Mouse (Mus musculus) c-Kit-positive CD71-negative TER-119-negative erythroid progenitor cells, embryonic 14.5 days (primary cell): ENCODE measurements at regions not wholly inside any gene's neighbourhood (a gene's known extent, or its start where the extent isn't known, plus 50 kb on each side); places are given as distances from the start of the nearest gene placed in this dataset.
"Not testable (repeated sequence)": the region's sequence is repeated elsewhere in the genome, so short reads cannot be mapped to it uniquely, and the experiment has no call there.

ENCODE experiments used
- DNase-seq: peaks from one replicate; pipeline ENCODE4 v3.0.0-alpha.2; 2013; ENCODE audit warnings: low read depth

DNA sequence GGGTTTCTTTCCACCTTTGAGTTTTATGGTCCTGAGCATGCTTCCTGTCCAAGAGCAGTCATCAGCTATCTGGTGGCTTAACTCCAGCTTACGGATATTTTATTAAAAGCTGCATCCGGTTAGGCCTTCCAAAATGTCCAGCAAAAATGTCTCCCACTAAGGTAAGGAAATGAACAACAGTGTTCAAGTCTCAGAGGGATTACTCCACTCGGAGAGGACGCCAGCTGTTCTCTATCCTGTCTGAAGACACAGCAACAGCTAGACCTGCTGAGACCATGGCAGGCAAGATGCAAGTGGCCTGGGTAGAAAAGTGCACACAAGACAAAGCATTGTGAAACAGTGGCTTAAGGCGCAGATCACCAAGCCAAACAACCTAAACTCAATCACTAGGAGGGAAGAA lies 479.9 kb downstream of the Tns1 start:
- no peak for DNase-seq

DNA sequence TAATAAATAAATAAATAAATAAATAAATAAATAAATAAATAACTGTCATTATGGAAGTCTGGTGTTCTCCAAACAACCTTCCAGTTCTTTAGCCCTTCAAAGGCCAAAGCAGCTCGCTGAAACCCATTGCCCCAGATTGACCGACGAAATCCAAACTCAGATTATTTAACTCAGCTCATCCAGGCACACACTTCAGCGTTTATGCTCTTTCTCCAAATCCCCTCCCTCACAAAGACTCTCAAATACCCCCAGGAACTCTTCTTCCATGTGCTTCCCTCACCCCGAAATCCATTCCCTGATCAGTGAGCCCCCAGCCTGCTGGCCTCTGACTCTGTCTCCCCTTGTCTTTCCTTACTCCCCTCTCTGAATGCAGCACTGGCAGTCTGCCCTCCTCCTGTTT lies 480.8 kb downstream of the Tns1 start:
- DNase-seq = no peak

DNA sequence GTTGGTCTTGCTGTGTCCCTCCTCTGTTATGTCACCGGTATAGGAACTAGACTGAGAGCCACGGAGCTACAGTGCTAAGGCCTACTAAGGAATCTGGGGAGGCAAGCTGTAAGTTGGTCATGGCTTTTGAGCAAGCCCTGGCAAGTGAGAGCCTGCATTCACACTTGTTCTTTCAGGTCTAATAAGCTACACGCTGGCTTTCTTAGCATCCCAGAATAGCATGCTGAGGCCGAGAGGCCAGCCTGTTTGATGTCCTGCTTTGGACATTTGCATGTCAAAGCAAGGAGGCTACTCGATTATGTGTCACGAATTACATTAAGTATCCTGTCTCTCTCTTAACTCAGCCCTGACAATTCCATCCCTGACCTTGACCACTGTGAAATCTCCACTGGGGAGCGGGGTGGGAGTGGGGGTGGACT lies 481.5 kb downstream of the Tns1 start:
- no peak for DNase-seq

DNA sequence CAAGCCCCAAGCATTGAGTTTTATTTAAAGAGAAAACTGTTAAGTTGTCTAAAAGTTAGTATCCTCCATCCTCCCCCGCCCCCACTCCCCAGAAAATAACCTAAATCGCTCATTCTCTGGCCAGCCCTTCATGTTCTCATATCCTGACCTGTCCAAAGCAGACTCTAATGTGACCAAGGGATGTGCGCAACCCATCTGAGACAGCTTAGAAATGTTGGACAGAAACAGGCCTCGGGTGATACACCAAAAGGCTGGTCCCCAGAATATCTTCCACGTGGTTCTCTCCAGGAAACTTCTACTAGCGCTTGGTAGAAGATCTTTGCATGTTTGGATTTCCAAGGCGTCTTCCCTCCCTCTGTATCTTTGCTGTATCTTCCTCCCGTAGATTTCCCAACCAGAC lies 482.8 kb downstream of the Tns1 start:
- no peak for DNase-seq

DNA sequence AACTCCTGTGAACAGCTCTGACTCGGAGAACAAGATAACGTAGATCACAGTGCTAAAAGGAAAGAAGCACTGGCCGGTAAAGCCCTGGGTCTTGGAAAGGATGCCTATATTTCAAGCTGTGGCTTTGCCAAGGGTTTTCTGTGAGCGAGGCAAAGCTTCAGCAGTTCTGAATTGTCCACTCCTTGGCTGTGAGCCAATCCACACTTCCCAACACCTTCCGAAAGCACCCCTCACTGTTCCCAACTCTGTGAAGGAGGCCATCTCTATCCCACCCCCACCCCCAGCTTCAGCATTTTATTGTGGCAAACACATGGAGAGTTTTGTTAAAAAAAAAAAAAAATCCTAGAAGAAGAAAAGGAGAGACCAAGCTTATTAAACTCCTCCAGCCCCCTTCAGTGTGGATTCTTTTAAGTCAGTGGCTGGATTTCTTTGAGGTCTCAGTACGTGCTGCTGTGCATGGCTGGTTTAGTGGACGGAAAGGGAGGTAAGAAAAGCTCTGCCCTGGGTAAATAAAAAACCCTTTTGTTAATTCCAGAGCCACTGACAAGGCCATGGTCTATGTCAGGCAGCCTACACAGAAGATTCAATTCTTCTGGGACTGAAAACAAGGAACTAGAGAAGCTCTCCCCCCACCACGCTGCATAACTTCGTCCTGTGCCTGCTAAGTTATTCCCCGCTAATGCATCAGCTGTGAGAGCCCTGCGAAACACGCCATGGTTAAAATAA lies 483.4 kb downstream of the Tns1 start:
- no peak for DNase-seq

DNA sequence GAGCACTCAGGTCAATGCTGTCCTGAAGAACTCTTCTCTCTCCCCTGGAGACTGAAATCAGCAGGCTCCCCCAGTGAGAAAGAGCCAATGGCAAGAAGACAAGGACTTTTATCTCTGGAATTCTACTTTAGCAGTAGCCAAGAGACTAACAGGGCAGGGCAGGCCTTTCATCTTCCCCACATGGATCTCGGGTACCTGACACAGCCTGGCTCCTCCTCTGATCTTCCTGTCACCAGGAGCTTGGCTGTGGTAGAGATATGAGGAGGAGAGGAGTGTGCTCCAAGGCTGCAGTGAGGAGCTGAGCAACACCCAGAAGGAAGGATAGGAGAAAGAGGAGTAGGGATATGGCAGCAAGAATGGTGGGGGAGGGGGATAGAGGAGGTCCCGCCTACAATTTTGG lies 488.5 kb downstream of the Tns1 start:
- no peak for DNase-seq

DNA sequence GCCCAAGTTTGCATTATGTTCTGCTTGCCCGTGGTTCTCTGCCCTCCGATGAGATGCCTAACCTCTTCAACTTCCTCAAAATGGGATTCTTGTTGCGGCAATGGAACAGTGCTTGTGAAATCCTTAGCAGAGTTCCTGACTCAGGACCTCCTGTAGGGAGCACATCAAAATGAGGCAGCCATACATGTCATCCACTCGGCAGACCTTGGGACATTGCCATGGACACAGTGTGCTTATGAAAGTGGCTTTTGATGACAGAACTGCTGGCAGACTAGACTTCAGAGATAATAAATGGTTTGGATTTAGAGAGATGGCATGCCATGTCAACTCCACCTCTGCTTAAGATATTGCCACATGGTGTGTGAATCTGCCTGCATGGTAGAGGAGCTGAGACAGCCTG lies 489.4 kb downstream of the Tns1 start:
- DNase-seq = no peak

DNA sequence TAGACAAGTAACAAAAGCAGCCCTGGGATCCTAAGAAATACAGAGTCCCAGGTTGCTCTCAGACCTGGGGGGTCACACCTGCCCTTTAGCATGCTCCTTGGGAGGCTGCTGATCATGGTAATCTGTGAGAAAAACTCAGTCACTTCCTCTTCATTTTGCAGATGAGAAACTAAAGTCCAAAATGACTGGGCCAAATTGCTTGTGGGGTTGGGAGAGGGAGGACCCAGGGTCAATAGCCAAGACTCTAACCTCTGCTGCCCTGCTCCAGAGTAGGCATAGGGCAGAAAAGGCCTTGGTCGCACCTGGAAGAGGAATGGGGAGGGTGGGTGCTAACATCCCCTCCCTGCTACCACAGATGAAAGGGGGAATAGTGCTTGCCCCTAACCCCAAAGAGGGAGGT lies 491.2 kb downstream of the Tns1 start:
- no peak for DNase-seq

DNA sequence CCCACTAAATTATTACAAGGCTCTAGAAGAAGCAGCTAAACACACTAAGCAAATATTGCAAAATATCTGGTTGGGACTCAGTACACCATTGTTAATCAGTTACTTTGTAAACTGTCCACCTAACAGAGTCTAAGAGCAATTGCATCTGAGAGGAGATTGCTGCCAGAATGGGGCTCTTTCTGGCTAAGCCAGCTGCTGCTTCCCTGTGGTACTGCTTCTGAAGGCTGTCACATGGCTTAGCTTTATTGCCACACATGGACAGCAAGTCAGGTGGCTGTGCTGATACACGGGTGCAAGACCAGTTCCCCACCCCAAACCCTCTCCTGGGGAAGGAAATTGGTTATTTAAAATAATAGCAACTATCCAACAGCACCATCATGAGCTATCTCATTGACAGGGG lies 493.9 kb downstream of the Tns1 start:
- no peak for DNase-seq

DNA sequence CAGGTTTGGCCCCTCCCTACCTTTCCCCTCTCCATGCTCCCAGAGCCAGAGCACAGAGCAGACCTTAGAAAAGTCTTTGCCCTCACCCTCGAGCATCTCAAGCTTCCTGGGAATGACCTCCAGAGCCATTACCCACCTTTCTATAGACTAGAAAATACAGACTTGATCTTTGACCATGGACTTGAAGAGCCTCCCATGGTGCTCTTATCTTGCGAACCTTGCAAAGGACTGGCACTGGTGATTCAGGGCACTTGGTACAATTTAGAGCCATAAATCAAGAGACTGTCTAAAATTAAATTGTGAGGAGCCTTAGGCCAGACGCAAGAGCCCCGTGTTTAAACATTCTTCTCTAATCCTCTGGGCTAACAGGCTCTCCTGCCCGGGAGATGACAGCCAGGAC lies 498.9 kb downstream of the Tns1 start:
- no peak for DNase-seq

DNA sequence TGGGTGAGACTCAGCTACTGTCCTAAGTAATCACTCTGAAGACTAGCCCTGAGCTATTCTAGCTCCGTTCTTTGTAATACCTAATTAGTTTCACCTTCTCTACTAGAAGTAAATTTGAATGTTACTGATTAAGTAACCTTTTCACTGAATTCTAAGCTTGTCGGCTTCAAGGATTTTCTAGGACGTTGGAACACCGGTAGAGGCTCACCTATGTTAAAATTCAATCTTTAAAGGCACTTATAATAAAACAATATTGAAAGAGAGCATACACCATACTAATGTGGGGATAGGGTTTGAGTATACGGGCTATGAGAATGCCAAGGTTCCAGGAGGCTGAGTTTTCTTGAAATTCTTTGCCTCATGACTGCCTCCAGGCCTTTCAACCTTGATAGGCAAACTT lies 503.1 kb downstream of the Tns1 start:
- not testable (repeated sequence) for DNase-seq

DNA sequence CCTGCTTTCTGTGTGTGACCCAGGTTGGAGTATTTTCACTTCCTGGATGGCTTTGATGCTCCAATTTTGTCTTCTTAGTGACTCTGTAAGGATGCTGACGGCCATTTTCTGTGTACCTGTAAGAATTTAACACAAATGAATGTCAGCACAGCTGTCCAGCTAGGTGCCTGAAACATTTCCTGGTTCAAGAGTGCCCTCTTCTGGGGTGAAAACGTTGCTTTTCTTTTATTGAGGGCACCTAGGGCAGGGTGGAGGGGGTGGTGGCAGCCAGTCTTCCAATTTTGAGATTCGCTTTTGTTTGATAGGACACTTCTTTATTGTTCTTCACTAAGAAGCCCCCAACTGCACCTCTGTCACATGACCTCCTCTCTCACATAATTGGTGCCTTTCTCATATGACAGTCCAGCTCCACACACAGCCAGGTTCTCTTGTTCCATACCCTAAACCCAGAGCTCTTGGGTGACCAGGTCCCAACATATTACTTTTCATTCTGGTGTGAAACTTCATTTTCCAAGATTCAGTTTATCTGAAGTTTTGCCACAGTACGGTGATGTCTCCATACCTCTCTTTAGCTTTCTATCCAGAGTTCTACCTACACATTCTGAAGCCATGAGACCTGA lies 505.6 kb downstream of the Tns1 start:
- no peak for DNase-seq

DNA sequence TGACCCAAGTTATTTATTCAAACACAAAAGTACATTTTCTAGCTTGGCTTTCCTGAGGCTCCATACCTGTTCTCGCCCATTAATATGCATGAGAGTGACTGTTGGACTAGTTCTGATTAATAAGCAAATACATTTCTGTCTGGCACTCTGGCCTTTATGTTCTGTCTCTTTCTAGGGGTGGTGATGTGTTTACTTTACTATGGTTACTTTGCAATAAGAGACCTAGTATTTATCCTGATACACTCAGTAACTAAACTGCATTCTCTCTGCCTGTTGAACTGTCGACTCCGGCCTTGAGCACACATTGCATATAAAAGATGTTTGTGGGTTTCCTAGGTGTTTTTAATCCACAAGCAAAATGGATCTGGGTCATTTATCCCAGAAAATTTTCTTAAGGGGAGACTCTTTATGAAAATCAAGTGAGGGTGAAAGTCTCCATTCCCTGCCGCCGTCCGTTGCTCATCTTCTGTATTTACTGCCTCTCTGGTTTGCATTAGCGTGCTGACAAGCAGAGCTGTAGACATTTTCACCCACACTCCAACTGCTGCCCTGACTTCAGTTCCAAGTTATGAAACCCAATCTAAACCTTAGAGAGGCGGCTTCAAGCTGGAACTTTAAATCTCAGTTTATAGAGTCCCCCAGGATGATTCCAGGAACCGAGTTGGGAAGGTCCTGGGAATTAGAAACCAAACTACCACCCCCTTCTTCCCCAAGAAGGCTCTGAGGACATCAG lies 530.4 kb downstream of the Tns1 start:
- no peak for DNase-seq

DNA sequence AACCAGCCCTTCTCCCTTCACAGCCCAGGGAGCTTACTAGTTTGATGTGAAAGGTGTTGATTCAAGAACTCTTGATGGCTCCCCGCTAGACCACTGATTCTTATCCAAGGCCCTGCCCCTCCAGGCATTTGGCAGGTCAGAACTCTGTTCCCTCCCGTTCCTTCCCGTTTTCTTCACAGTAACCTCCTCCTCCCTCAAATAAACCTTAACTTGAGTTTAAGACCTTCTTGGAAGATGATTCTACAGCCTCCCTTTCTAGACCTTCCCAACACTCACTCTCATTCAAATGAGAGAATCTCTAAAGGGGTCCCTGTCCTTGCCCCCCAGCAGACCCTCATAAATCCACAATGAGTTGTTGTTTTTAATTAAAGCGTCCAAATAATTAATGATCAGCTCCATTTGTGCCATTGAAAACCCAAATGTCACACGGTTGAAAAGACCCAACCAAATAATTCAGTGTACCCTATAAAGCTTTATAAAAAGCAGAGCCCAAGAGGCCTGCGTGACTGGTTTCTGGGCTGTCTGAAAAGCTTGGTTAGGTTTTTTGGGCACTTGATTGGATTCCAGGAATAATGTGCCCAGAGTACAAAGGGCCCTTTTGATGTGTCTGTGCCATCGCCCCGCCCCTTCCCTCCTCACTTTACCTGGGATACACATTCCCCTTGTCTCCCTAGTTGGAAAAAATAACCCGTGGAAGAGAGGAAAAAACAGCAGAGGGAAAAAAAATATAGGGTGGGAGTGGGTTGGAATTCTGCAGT lies 532.7 kb downstream of the Tns1 start:
- DNase-seq = no peak

DNA sequence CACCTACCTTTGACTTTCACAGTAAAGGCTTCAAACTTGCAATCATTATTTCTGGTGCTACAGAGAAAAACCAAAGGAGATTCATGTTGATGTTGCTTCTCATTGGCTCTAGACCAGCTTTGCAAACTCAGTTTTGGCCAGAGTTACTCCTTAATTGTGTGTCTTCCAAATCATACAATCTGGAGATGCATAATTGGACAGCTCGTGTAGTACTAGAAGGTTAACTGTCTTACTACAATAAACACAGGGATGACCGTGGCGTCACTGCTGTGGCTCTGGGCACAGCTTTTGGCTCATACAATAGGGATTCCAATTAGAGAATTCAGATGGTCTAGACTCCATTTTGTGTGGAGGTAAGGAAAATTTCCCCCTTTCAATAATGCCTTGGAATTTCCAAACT lies 544.6 kb downstream of the Tns1 start:
- no peak for DNase-seq

DNA sequence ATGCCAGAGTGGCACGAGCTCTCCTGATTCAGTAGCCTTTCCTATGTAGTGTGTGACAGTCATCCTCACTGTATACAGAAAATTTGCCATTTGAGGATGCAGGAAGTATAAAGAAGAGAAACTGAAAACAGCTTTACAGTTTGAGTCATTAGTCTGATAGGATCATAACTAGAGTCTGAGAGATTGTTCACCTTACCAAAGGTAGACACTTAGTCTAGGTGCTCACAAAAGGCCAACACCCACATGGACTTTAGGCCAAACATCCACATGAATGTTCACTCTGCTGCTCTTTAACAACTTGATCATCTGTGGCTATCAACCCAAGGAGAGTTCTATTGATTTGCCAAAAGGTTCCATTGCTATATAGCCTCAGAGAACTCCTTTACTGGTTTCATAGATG lies 547.2 kb downstream of the Tns1 start:
- DNase-seq = no peak

DNA sequence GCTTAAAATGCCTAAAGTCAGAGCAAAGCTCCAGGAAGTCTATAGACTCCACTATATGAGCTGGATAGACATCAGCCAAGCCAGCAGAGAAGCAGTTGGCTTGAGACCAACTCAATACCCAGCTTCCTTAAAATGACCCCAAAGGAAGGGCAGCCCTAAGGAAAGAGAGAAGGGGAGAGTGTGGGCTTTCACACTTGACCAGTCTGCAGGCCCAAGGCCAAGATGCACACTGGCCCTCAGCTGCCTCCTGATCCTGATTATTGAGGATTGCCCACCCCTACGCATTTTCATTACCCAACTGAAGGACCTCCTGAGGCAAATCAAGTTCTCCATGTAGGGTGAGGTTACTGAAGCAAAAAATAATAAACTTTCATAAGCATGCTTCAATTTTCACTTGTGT lies 548.6 kb downstream of the Tns1 start:
- DNase-seq = no peak

DNA sequence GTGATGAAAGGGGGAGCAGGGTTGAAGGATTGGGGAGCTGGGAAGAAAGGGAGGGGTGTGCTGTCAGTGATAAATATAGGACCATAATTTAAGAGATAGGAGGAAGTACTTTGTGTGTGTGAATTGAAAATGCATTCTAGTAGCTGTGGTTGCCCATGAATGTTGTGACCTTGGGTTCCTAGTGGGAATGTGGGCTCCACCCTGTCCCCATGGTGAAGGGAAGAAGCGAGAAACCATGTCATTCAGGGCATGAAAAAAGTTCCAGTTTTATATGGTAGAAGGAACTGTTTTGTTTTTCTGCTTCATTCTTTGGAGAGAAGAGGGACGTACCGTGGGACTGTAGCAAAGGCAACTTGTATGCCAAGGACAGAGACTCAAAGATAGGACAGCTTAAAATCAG lies 553.3 kb downstream of the Tns1 start:
- DNase-seq = no peak

DNA sequence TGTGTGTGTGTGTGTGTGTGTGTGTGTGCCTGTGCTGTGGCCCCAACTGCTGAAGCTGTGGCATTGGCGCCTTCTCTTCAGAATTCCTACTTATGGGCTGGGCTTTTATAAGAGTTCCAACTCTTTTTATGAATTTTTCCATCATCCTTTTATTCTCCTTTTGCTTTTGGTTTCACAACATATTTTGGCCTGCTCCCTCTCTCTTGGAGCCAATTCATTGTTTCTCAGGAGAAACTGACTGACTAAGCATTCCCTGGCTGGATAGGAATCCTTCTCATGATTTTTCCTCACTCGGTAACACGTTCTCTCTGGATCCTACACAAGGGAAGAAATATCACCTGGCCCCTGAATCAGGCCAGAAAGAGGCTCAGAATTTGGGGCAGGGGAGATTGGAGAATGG lies 551.1 kb upstream of the Tnp1 start:
- no peak for DNase-seq

DNA sequence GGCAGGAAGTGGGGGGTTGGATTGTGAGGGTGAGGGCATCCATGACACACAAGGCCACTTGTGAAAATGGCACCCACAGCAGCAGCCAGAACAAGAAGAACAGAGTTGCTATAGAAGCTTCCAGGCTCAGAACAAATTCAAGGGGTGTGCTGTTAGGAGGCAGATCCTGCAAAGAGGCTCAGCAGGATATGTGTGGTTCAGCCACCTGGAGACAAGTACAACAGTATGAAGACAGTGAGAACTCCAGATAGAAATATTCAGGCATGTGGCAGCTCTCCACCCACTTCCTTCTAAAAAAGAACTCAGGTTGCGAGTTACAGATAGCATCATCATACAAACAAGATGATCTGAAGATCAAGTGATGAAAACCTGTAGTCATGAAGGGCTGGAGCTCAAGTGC lies 544.9 kb upstream of the Tnp1 start:
- no peak for DNase-seq

DNA sequence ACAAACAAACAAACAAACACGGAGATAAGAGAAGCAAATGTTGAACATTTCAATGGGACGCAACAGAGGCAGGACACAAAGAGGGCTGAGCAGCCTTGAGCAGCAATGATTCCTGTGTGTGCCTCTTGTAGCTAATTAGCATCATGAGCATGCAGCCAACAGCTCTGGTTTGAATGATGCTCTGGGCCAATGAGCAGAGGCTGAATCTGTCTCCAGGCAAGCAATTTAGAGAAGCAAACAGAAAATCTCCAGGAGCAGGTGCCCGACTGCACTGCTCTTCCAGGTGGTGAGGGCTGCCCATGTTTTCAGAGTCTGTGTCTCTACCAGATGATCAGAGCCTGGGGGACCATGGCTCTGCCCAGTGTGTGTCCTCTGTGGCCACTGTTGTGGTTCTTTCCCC lies 532.2 kb upstream of the Tnp1 start:
- no peak for DNase-seq

DNA sequence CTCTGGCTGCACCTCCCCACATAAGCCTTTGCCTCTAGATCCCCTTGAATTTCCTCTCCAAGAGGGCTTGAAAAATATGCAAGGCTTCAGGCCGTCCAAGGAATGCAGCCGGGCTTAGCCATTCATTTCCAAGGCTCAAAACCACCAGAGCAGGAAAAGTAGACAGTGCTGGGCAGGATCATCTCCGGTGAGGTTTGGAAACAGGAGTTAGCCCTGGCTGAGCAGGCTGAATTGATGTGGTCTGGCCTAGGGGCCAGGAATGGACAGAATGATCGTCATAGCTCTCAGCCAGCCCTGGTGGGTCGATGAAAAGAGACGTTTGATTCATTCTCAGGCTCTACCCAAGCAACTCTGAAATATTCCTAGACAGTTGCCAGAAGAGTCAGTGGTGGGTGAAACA lies 529.7 kb upstream of the Tnp1 start:
- no peak for DNase-seq

DNA sequence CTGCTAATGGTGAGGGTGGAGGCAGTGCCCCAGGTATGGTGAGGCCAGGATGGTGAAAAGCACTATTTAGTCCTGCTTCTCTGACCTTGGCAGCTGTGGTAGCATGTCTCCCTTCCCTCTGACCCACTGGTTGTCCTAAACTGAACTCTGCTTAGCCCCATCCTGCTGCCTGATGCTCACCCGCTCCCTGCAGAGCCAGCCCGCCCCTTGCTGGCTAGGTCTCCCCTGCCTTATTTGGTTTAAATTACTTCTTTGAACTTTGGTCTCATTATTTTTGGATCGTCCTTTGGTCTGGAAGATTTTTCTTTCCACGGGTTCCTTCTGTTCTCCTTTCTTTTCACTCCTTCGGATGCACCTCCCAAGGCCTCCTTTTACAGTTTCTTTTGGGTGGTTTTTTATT lies 525.7 kb upstream of the Tnp1 start:
- DNase-seq = no peak
